Mouse (Mus musculus): ENCODE data around the gene Ciao1.
A peak's percentile ranks its signal among the peaks of the same experiment; 100 is the strongest.
"Not testable (repeated sequence)": the region's sequence is repeated elsewhere in the genome, so short reads cannot be mapped to it uniquely, and the experiment has no call there.

The Ciao1 gene

DNA sequence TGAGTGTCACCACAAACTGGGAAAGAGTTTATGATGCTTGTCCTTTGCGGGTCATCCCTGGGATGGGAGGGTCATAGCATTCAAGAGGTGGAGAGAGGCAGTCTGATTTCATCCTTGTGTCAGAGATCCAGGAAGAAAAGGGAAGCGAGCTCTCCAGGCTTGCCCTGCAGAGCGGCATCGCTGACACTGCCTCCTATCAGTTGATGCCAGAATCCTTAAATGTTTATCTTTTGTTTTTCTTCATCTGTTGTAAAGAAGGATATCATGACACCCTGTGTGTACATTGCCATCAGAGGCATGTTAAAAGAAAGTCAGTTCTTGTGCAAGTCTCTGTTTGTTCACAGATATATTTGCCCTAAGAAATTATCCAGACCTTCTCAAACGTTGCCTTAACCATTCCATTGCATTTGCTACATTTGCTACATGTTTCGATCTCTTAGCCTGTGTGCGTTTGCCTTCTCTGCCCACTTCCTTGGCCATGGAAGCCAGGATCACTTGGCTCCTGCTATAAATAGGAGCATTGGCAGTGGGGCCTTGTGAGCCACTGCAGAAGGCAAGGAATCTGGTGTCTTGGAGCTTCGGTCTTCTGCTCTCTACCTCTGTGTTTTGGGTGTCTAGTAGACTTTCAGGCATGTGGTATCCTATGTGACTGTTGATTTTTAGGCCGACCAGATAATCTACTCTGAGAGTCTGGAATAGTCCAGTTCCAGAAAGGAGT, 2.8 kb upstream of the Ciao1 start:
- no peak for DNase-seq (ENCODE audit: low read depth)

DNA sequence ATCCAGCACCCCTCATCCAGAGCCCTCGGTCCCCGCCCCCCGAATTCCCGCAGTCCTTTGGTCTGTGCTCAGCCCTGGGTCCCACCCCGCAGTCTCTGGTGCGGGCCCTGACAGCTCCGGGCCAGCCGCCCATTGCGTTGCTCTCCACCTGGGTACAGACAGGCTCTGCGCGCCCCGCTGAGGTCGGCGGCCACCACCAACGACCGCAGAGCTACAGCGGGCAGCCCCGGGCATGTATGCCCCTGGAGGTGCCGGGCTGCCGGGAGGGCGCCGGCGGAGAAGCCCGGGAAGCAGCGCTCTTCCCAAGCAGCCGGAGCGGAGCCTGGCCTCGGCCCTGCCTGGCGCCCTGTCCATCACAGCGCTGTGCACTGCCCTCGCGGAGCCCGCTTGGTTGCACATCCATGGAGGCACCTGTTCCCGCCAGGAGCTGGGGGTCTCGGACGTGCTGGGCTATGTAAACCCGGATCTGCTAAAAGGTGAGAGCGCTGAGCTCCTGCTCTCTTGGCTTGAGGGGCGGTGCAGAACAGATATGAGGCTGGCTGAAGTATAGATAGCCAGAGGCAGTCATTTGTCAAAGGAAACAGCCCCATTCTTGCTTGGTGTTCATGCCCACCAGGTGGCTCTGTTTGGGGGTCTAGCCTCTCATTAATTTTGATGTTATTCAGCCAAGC, 853 bp upstream of the Ciao1 start:
- peak; percentile 57 for DNase-seq (ENCODE audit: low read depth)

- no peak for DNase-seq (ENCODE audit: low read depth)
These were observed 7.6 kb downstream of the Ciao1 start for GRCm38 (mm10) chr2:127240065-127240464.

DNA sequence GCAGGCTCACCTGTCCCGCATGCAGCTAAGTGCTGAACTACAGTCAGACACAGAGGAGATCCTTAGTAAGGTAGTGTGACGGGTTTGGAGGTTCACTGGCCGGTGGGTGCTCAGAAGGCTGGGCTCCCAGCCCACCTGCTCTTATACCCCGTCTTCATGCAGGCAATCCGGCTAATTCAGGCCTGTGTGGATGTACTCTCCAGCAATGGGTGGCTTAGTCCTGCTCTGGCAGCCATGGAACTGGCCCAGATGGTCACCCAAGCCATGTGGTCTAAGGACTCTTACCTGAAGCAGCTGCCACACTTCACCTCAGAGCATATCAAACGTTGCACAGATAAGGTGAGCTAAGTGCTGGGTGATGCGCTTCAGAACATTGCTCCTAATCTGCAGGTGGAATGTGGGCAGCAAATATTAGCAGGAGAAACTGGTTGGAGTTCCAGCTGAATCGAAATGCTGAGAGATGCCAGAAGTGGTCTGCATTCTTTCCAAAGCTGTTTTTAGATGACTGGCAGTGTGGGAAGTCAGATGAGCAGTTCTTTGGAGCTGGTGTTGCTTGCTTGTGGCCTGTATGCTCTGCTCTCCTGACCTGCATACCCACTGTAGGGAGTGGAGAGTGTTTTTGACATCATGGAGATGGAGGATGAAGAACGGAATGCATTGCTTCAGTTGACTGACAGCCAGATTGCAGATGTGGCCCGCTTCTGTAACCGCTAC, 9.6 kb downstream of the Ciao1 start:
- no peak for DNase-seq (ENCODE audit: low read depth)

GRCm38 (mm10) chr2:127225261-127225660, 22.4 kb downstream of the Ciao1 start:
- DNase-seq (ENCODE audit: low read depth): peak; percentile 12

DNA sequence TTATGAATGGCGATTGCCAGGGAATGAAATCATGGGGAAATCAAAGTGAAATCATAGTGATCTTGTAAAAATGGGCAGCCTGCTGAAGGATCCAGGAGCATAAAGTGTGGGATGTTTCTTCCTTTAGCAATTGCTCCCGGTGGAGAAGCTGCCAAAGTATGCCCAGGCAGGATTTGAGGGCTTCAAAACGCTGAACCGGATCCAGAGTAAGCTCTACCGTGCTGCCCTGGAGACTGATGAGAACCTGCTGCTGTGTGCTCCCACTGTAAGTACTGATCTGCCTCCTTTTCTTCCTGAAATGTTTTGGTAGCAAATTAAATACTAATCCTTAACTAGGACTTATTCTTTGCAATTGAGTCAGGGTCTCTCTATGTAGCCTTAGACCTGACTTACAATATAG, 29.9 kb downstream of the Ciao1 start:
- no peak for DNase-seq (ENCODE audit: low read depth)

GRCm38 (mm10) chr2:127210701-127211100, 36.9 kb downstream of the Ciao1 start:
- DNase-seq (ENCODE audit: low read depth): no peak

DNA sequence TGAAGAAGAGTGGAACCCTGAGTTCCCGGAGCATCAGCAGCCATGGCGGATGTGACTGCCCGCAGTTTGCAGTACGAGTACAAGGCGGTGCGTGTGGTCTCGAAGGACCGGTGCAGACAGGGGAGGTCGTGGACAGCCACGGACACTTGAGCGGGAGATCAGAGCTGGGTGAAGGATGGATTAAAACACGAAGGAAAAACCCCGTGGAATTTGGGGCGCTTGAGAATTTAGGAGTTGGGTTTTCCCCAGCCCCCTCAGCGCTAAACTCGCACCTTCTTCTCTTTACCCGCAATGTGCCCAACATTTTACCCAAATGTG, 39.2 kb downstream of the Ciao1 start:
- DNase-seq (ENCODE audit: low read depth): no peak

DNA sequence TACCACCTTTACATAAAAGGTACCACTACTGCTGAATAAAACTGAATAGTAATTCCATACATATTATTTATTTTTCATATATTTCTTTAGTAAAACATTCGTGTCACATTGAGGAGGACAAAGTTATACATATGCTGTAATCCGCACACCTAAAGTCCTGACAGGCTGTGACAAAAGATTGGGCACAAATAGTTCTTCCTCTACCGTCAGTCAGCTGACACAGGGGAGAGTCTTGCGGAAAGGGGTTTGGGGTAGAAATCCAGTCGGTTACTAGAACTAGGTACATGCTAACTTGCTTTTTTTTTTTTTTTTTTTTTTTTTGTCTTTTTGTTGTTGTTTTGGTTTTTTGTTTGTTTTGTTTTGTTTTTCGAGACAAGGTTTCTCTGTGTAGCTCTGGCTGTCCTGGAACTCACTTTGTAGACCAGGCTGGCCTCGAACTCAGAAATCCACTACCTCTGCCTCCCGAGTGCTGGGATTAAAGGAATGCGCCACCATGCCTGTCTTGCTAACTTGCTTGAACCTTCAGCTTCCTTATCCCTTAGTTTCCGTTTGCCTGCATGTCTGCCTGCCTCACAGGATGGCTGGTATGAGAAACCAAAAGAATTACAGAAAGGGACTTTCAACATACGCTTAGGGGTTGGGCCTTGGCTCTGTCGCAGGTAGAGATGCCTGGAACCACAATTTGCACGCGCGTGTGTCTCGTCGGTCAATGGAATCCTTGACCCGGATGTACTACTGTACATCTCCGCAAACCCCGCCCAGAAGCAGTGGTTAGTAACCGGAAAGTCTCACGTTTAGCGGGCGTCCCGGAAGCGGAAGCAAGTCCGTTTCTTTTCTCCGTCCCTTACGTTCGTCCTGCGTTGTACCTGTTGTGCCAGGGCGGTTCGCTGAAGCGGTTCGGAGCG, 39.8 kb downstream of the Ciao1 start, which contains the start of the genes 1810024B03Rik and Snrnp200:
Gene 1810024B03Rik (minus strand): TSS at position 734 of the 905 bp plus-strand sequence.
Gene Snrnp200 (plus strand): TSS at position 840 of the 905 bp plus-strand sequence.
- DNase-seq (ENCODE audit: low read depth): peak; percentile 98

GRCm38 (mm10) chr2:127206916-127207315, 40.7 kb downstream of the Ciao1 start:
- DNase-seq (ENCODE audit: low read depth): no peak

DNA sequence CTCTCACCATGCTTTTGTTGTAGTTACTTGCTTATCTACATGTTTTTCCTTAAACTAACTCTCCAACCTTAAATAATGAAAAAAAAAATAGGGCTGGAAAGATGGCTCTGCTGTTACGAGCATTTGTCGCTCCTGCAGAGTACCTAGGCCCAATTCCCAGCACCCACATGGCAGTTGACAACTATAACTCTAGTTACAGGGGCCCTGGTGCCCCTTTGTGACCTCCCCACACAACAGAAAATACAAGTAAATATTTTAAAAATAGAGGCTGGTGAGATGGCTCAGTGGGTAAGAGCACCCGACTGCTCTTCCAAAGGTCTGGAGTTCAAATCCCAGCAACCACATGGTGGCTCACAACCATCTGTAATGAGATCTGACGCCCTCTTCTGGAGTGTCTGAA, 41.7 kb downstream of the Ciao1 start:
- not testable (repeated sequence) for DNase-seq (ENCODE audit: low read depth)

DNA sequence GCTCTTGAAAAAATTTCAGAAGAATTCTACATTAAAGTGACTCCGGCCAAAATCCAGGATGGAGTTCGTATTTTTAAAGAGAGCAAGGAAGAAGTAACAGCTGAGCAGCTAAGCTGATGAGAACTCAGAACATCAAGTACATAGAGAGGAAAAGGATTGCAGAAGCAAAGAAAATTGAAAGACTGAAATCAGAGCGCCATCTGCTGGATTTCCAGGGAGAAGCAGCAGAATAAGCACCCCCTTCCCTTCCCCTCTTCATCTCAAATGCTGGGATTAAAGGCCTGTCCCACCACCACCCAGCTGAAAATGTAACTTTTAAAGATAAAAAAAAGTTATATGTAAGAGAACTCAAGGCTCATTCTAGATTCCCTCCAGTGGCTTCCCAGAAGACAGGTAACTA, 42.7 kb downstream of the Ciao1 start:
- peak; percentile 82 for DNase-seq (ENCODE audit: low read depth)

Measured in NIH3T3 (cell line).